Mouse (Mus musculus) ES-E14 (cell line): ENCODE results near the gene Nuak1. TPM values are rescaled to one million over a fixed set of nuclear protein-coding genes. Genes with fewer than 3 reads are reported as not detected.

Experiments
- DNase-seq: peaks from one replicate; pipeline ENCODE4 v3.0.0-alpha.2; 2013; ENCODE audit warnings: low read depth, low spot score
- H3K27ac ChIP-seq: 2 replicates; pipeline ENCODE4 v1.5.1; 2012; ENCODE audit warnings: low read depth, mild to moderate bottlenecking, low read length, moderate library complexity, mixed read lengths; ENCODE audit not compliant: poor library complexity, insufficient read depth, severe bottlenecking
- H3K36me3 ChIP-seq: 2 replicates; pipeline ENCODE4 v1.6.1; 2012; ENCODE audit warnings: mild to moderate bottlenecking, low read length, moderate library complexity, mixed read lengths; ENCODE audit not compliant: control insufficient read depth, poor library complexity, insufficient read depth, severe bottlenecking
- H3K4me1 ChIP-seq, 2 experiments: fragments of 150-350 bp in 1 of 2; sonication (generic) in 1 of 2; 2 replicates each; pipeline ENCODE4 v1.6.1; 2012; ENCODE audit warnings: low read length in 2 of 2, mild to moderate bottlenecking in 1 of 2, mixed read lengths in 1 of 2; ENCODE audit not compliant: control insufficient read depth in 2 of 2, insufficient read depth in 2 of 2, poor library complexity in 1 of 2
- H3K4me3 ChIP-seq, 2 experiments: fragments of 150-350 bp in 1 of 2; sonication (generic) in 1 of 2; 2 replicates each; pipeline ENCODE4 v1.5.1; 2012; ENCODE audit warnings: low read length in 2 of 2, low read depth in 1 of 2, mild to moderate bottlenecking in 1 of 2, mixed read lengths in 1 of 2; ENCODE audit not compliant: insufficient read depth in 1 of 2, poor library complexity in 1 of 2, severe bottlenecking in 1 of 2
- H3K9ac ChIP-seq: 2 replicates; pipeline ENCODE4 v1.6.1; 2012; ENCODE audit warnings: low read depth, mild to moderate bottlenecking, low read length, mixed read lengths; ENCODE audit not compliant: poor library complexity, insufficient read depth, severe bottlenecking
- H3K9me3 ChIP-seq: fragments of 150-350 bp; sonication (generic); 2 replicates; pipeline ENCODE4 v1.6.1; 2012; ENCODE audit warnings: low read depth, mild to moderate bottlenecking, low read length; ENCODE audit not compliant: control insufficient read depth, insufficient read depth
- CHD2 ChIP-seq: IDR thresholded peaks from 2 replicates; pipeline ENCODE4 v1.6.1; 2014; ENCODE audit warnings: mild to moderate bottlenecking, low read depth, low read length, inconsistent platforms
- HCFC1 ChIP-seq: IDR thresholded peaks from 2 replicates; pipeline ENCODE4 v1.6.1; 2012; ENCODE audit warnings: low read length, inconsistent platforms, borderline replicate concordance; ENCODE audit not compliant: insufficient read depth
- MAFK ChIP-seq: IDR thresholded peaks from 2 replicates; pipeline ENCODE4 v1.6.1; 2014; ENCODE audit warnings: mild to moderate bottlenecking, low read depth, low read length, inconsistent platforms; ENCODE audit not compliant: insufficient read depth
- ZC3H11A ChIP-seq: IDR thresholded peaks from 2 replicates; pipeline ENCODE4 v1.6.1; 2012; ENCODE audit warnings: low read depth, mild to moderate bottlenecking, inconsistent platforms, low read length, borderline replicate concordance
- ZNF384 ChIP-seq: IDR thresholded peaks from 2 replicates; pipeline ENCODE4 v1.6.1; 2012; ENCODE audit warnings: low read depth, low read length, inconsistent platforms
- in situ Hi-C, 2 experiments: fragments of 600-800 bp; cut with MboI; formaldehyde crosslinking; loops; one replicate each; pipeline ENCODE4 v1.15.1; 2025; ENCODE audit warnings: low sequenced_read_pairs in 2 of 2, inconsistent platforms in 1 of 2; ENCODE audit not compliant: unreplicated experiment in 2 of 2
- total RNA-seq: library from RNA; depleted of rRNA; stranded (reverse); fragments of 300-350 nt; gene quantifications from 2 replicates; pipeline ENCODE4 v1.2.3, GENCODE M21; 2012; rRNA removed

The Nuak1 gene
- total RNA-seq, 1 experiment: 15.1 TPM

- in situ Hi-C loops: no loop called here
- TF ChIP-seq ZC3H11A (no peak), CHD2 (no peak), MAFK (no peak), HCFC1 (no peak), ZNF384 (no peak)
- Histone ChIP-seq H3K27ac (no peak overlapping the region), H3K4me3 (no peak overlapping the region), H3K36me3 (no peaks in the 10 kb centered on the region), H3K4me1 (no peaks in the 10 kb centered on the region), H3K9ac (no peak overlapping the region), H3K9me3 (no peaks in the 10 kb centered on the region)
- no peak for DNase-seq
Measured at GRCm38 (mm10) chr10:84335441-84335840, 105.0 kb downstream of the Nuak1 start.

- TF ChIP-seq HCFC1 (no peak), ZNF384 (no peak), ZC3H11A (no peak), MAFK (no peak), CHD2 (no peak)
- no peak overlapping the region for H3K27ac ChIP-seq
- H3K9me3 ChIP-seq: no peaks in the 10 kb centered on the region
- H3K36me3 ChIP-seq: no peaks in the 10 kb centered on the region; the same call in 1 of the 2 replicates
- DNase-seq: no peak
- no peak overlapping the region for H3K4me3 ChIP-seq
- no peaks in the 10 kb centered on the region for H3K4me1 ChIP-seq
- in situ Hi-C loops: no loop called here
- no peak overlapping the region for H3K9ac ChIP-seq
Measured at GRCm38 (mm10) chr10:84329822-84330221, 110.6 kb downstream of the Nuak1 start.

GRCm38 (mm10) chr10:84329336-84329735 lies 111.1 kb downstream of the Nuak1 start:
- H3K9me3 ChIP-seq: no peaks in the 10 kb centered on the region
- no peak overlapping the region for H3K4me3 ChIP-seq
- no peak overlapping the region for H3K9ac ChIP-seq
- TF ChIP-seq MAFK: no peak
- TF ChIP-seq CHD2: no peak
- H3K36me3 ChIP-seq: no peaks in the 10 kb centered on the region; the same call in 1 of the 2 replicates
- in situ Hi-C loops: no loop called here
- no peak overlapping the region for H3K27ac ChIP-seq
- H3K4me1 ChIP-seq: no peaks in the 10 kb centered on the region
- no peak for DNase-seq

GRCm38 (mm10) chr10:84324018-84324417 lies 116.4 kb downstream of the Nuak1 start:
- H3K4me3 ChIP-seq: no peak overlapping the region
- DNase-seq: no peak
- no peaks in the 10 kb centered on the region for H3K4me1 ChIP-seq
- TF ChIP-seq HCFC1 (no peak), CHD2 (no peak), ZNF384 (no peak), ZC3H11A (no peak), MAFK (no peak)
- H3K36me3 ChIP-seq: no peaks in the 10 kb centered on the region; the same call in 1 of the 2 replicates
- H3K27ac ChIP-seq: no peak overlapping the region
- no peaks in the 10 kb centered on the region for H3K9me3 ChIP-seq
- in situ Hi-C loops: no loop called here
- H3K9ac ChIP-seq: no peak overlapping the region

Other genes starting within 250 kb of the Nuak1 start
- 86.8 and 120 TPM in 2 replicates for gene Ckap4, start 93.5 kb upstream of the Nuak1 start, total RNA-seq
- 2.8 and 2.9 TPM in 2 replicates for gene Tcp11l2, start 136.0 kb upstream of the Nuak1 start, total RNA-seq
- 29.2 and 30.4 TPM in 2 replicates for gene Polr3b, start 181.7 kb upstream of the Nuak1 start, total RNA-seq